Mouse (Mus musculus) v-Abl transformed pro-B cells (cell line): ENCODE measurements around the gene Tdrd7.

ENCODE experiments used
- in situ Hi-C, 2 experiments: fragments of 400-800 bp; cut with MboI; formaldehyde crosslinking; loops; one replicate each; pipeline ENCODE4 v1.15.1; 2025; ENCODE audit not compliant: unreplicated experiment in 2 of 2

Tdrd7 gene

GRCm38 (mm10) chr4:45964771-45965439, at the start of gene Tdrd7:
Tdrd7 (plus strand) TSS chr4:45965334.
- in situ Hi-C loops, result loop anchor here in 1 of 2 experiments (25.0 kb wide), 1 partner anchor 497 kb away; the partner anchor contains the start of gene Anp32b

DNA sequence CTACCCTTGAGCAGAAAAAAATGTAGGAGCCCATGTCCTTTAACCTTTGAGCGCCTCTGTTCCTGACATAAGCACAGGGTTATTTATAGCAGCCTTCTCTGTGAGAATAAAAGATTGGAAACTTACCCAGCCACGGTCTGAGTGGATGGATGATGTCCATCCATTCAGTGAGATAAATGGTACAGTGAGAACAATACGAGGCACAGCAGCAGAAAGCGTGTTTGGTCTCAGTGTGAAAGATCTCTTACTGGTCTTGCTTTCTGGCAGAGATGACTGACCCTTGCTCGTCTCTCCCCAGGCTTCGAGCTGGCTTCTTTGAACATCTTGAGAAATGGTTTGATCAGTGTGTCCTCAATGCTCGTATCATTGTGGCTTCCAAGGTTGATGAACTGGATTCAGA, 48.0 kb upstream of the Tdrd7 start:
- in situ Hi-C loops, result no loop called here

GRCm38 (mm10) chr4:45921663-45922435, 43.3 kb upstream of the Tdrd7 start:
- in situ Hi-C loops, result no loop called here

DNA sequence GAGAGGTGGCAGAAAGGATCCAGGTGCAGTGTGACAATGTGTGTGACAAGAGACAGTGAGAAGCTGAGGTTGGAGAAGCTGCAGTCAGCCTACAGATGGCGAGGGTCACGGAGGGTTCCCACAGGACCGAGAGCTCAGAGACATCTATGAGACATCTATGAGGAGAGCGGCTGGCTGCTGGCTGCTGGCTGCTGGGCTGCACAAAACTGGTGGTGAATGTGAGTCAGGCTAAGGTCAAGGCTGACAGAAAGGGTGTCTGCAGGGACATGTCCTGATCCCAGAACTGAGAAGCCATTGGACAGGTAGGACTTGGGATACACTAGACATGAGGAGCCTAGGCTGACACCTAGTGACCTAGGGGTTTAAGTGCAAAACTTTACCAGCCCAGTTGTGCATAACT, 41.1 kb upstream of the Tdrd7 start:
- in situ Hi-C loops, result no loop called here

DNA sequence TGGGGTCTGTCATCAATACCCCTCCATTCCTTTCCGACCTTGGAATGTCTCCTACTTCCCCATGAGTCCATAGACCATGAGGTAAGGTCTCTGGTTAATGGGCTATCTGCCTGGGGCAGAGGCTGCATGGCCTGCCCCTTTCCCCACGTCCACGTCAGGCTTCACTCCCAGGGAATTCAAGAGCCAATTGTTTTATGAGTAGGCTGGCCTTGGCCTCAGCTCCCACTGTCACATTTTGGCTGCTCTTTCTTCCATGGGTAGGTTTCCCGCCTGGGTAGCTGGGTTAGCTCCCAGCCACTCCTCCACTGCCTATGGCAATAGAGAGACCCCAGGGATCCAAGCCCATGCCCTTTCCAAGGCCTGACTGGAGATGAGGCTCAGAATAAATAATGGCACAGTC, 36.6 kb upstream of the Tdrd7 start:
- in situ Hi-C loops, result no loop called here

DNA sequence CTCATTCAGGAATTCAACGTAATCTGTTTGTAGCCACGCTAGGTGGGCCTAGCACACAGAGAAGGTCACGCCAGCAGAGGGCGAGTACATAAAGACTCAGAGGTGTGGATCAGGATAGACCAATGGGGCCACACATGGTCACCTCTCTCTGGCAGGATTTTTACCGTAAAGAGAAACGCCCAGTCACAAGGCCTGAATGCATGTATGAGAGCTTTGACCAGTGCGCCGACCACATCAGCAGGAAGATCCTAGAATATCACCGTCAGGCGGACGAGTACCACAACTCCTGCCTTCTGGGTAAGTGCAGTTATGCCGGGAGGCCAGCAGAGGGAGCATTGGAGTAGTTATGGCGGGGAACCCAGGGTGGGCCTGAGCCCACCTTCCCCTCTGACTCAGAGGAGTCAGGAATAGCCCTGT, 23.5 kb upstream of the Tdrd7 start:
- in situ Hi-C loops, result loop anchor here (5.0 to 10.0 kb wide), 2 partner anchors 181 to 183 kb away; no protein-coding TSS in a partner anchor

GRCm38 (mm10) chr4:45947729-45948128, 17.4 kb upstream of the Tdrd7 start:
- in situ Hi-C loops, result loop anchor here in 1 of 2 experiments (10.0 kb wide), 1 partner anchor 177 kb away; no protein-coding TSS in a partner anchor

DNA sequence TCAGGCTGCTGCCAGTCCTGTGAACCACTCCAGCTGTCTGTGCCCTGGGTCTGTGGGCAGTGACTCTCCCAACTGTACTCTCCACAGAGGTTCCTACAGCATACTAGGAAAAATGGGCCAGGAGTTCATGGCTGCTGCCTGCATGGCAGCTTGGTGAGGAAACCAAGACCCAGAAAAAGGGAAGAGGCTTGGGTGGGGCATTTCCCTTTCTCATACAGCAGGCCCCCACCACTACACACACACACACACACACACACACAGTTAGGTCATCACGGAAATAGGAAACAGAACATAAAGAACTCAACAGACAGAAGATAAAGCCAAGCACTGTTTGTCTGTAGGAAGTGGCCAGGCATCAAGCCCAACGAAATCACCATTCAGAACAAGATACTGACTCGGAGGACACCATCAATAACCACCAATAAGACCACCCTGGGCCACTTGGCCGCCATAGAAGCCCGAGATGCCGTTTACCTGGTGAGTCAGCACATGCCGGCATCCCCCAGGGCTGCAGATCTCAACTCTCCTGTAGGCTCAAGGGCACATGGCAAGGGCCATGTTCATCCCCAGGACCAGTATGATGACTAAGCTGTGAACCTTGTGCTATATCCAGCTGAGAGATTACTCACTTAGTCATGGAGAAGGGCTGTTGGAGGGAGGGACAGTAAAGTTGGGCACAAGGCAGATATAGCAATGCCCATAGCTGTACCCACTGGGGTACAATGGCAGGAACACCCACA, 15.9 kb upstream of the Tdrd7 start:
- in situ Hi-C loops, result loop anchor here in 1 of 2 experiments (10.0 kb wide), 1 partner anchor 176 kb away; no protein-coding TSS in a partner anchor

GRCm38 (mm10) chr4:45951830-45952229, 13.3 kb upstream of the Tdrd7 start:
- in situ Hi-C loops, result loop anchor here in 1 of 2 experiments (25.0 kb wide), 1 partner anchor 510 kb away; the partner anchor contains the start of gene Anp32b

- in situ Hi-C loops, result loop anchor here in 1 of 2 experiments (25.0 kb wide), 1 partner anchor 509 kb away; the partner anchor contains the start of gene Anp32b
Observed at GRCm38 (mm10) chr4:45953025-45953919, 11.9 kb upstream of the Tdrd7 start.

DNA sequence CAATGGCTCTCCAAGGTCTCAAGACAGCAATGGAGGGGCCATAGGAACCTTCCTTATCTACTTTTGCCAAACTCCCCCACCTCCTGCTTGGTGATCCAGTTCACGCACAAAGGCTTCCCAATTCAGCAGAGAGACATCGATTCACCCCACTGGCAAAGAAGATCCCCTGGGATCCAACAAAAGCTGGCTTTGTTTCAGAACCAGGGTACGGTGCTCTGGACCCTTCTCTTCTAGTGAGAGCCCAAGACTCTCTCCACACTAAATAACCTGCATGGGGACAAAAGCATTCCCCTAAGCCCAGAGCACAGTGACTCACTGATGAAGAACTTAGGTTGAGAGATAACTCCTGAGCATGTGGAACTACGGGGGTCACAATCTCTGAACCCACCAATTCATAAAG, 9.9 kb upstream of the Tdrd7 start:
- in situ Hi-C loops, result loop anchor here in 1 of 2 experiments (25.0 kb wide), 1 partner anchor 507 kb away; the partner anchor contains the start of gene Anp32b

- in situ Hi-C loops, result loop anchor here in 1 of 2 experiments (25.0 kb wide), 1 partner anchor 506 kb away; the partner anchor contains the start of gene Anp32b
Observed at GRCm38 (mm10) chr4:45956131-45956530, 9.0 kb upstream of the Tdrd7 start.

- in situ Hi-C loops, result loop anchor here in 1 of 2 experiments (25.0 kb wide), 1 partner anchor 506 kb away; the partner anchor contains the start of gene Anp32b
Observed at GRCm38 (mm10) chr4:45956706-45957105, 8.4 kb upstream of the Tdrd7 start.

GRCm38 (mm10) chr4:45965737-45966447, 758 bp downstream of the Tdrd7 start:
- in situ Hi-C loops, result loop anchor here in 1 of 2 experiments (25.0 kb wide), 1 partner anchor 496 kb away; the partner anchor contains the start of gene Anp32b

DNA sequence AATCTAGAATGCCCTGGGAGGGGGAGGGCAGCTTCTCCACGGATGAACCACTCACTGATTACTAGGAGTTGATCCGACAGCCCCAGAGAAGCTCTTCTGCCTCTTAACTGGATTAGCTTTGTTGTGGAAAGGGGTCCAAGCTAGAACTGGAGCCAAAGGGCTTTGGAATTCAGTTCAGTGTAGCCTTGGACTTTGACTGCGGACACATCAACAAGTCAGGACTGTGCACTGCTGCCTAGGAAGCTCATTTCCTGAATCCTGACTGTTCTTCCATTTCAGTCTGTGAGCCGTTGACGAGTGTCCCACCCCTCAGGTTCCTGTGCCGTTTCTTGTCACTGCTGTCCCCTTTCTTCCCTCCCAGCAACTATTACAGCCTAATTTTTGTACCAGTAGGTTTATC, 1.6 kb downstream of the Tdrd7 start:
- in situ Hi-C loops, result loop anchor here in 1 of 2 experiments (25.0 kb wide), 1 partner anchor 496 kb away; the partner anchor contains the start of gene Anp32b

- in situ Hi-C loops, result loop anchor here in 1 of 2 experiments (25.0 kb wide), 1 partner anchor 495 kb away; the partner anchor contains the start of gene Anp32b
Observed at GRCm38 (mm10) chr4:45967479-45968341, 2.6 kb downstream of the Tdrd7 start.

DNA sequence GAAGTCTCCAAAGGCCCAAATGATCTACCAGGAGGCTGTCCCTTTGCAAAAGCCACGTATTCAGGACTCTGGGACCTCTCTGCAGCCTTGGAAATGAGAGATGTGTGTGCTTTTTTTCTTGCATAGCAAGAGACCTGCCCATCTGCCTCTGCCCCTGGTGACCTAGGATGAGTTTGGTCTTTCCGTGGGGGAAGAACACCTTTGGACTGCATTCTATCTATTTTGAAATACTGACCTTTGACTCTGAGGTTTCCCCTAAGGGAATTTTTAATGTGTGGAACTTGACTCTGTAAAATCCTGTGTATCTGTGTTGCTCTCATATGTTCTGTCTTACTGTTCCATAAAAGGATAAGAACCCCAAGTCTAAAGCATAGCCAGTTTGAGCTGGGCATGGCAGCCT, 3.9 kb downstream of the Tdrd7 start:
- in situ Hi-C loops, result loop anchor here in 1 of 2 experiments (25.0 kb wide), 1 partner anchor 493 kb away; the partner anchor contains the start of gene Anp32b
